Mouse (Mus musculus) liver, postnatal 0 days (tissue): ENCODE results near the gene Ovol2. TPM values are rescaled to one million over a fixed set of nuclear protein-coding genes. Genes with fewer than 3 reads are reported as not detected.
"Not testable (repeated sequence)": the region's sequence is repeated elsewhere in the genome, so short reads cannot be mapped to it uniquely, and the experiment has no call there.

Source experiments
- ATAC-seq: fragments of 200-750 bp; cut with Nextera tagmentation; 2 replicates; pipeline ENCODE4 v1.8.0; 2017; ENCODE audit warnings: mild to moderate bottlenecking, moderate library complexity
- DNase-seq: peaks from one replicate; pipeline ENCODE4 v3.0.0-alpha.2; 2016
- H3K27ac ChIP-seq: fragments of 300-500 bp; sonication (generic); 2 replicates; pipeline ENCODE4 v1.5.1; 2014; ENCODE audit warnings: antibody characterized with exemption, moderate library complexity, mild to moderate bottlenecking, low read depth
- H3K27me3 ChIP-seq: fragments of 300-500 bp; sonication (generic); 2 replicates; pipeline ENCODE4 v1.6.1; 2014; ENCODE audit warnings: low read length, control low read depth, mixed read lengths; ENCODE audit not compliant: insufficient read depth
- H3K36me3 ChIP-seq: fragments of 300-500 bp; sonication (generic); replicated peaks from 2 replicates; pipeline ENCODE4 v1.6.1; 2014; ENCODE audit warnings: mild to moderate bottlenecking, control low read depth, low read length, moderate library complexity, mixed read lengths; ENCODE audit not compliant: insufficient read depth
- H3K4me1 ChIP-seq: fragments of 300-500 bp; sonication (generic); 2 replicates; pipeline ENCODE4 v1.6.1; 2014; ENCODE audit warnings: antibody characterized with exemption, mild to moderate bottlenecking, control low read depth; ENCODE audit not compliant: insufficient read depth
- H3K4me2 ChIP-seq: fragments of 300-500 bp; sonication (generic); 2 replicates; pipeline ENCODE4 v1.6.1; 2014; ENCODE audit warnings: low read depth, mild to moderate bottlenecking, low read length, moderate library complexity, mixed read lengths
- H3K4me3 ChIP-seq: fragments of 300-500 bp; sonication (generic); 2 replicates; pipeline ENCODE4 v1.5.1; 2014; ENCODE audit warnings: low read depth, low read length
- H3K9ac ChIP-seq: fragments of 300-500 bp; sonication (generic); replicated peaks from 2 replicates; pipeline ENCODE4 v1.6.1; 2014; ENCODE audit warnings: mild to moderate bottlenecking, moderate library complexity
- H3K9me3 ChIP-seq: fragments of 300-500 bp; sonication (generic); 2 replicates; pipeline ENCODE4 v1.6.1; 2016; ENCODE audit warnings: mild to moderate bottlenecking, control low read depth, low read length, mixed read lengths
- CTCF ChIP-seq: sonication (generic); IDR thresholded peaks from 2 replicates; pipeline ENCODE4 v1.5.1; 2016; ENCODE audit warnings: antibody characterized with exemption, low read depth
- EP300 ChIP-seq: IDR thresholded peaks from 2 replicates; pipeline ENCODE4 v1.6.1; 2016; ENCODE audit warnings: antibody characterized with exemption, low read depth, mild to moderate bottlenecking
- WGBS: fragments of 180-500 bp; shearing (Covaris S2); extraction: QIAGEN DNeasy Blood & Tissue Kit; methylation state at CpG from one replicate; pipeline ENCODE4 v1.1.7; 2014; ENCODE audit not compliant: insufficient replicate concordance; 5-methylcytosine and 5-hydroxymethylcytosine counted together
- polyA plus RNA-seq: library from polyadenylated mRNA; unstranded; fragments of >200 nt; fragmentation: Nextera tagmentation; extraction: Ambion mirVana; gene quantifications from 2 replicates; pipeline ENCODE4 v1.2.1, GENCODE M21; 2015

The Ovol2 gene
- polyA plus RNA-seq, 1 experiment from 2014 or later = 0.25 TPM

DNA sequence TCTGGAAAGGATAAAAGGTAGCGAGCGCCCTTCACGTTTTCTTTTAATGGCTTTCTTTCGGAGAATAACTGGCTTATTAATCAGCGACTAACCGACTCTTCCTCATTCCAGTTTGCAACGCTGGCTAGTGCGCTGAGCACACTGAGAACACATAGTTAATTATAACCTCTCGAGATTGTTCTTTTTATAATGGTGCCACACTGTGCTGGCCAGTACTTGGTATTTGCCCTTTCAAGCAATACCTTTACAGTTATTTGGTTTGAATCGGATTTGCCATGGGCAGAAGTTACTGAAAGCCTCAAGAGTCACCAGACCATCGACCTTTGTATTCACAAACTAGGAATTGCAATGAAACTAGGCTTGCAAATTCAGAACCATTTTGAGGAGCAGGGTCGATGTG lies 37.6 kb upstream of the Ovol2 start:
- DNase-seq (no peak), ATAC-seq (no peak)
- no peak for TF ChIP-seq EP300
- TF ChIP-seq CTCF = no peak
- under 1% methylated on average over 12 of the region's 12 CpGs for WGBS
- H3K27ac ChIP-seq = peak overlapping the region; percentile 94
- no peaks in the 10 kb centered on the region for H3K27me3 ChIP-seq
- no peaks in the 10 kb centered on the region for H3K9me3 ChIP-seq
- peaks cover 16% of the 10 kb centered on the region; the same call in 1 of the 2 replicates for H3K4me1 ChIP-seq
- H3K9ac ChIP-seq = peak overlapping the region; percentile 83
- peaks cover 13% of the 10 kb centered on the region for H3K36me3 ChIP-seq
- H3K4me3 ChIP-seq = peak overlapping the region; percentile 93
- H3K4me2 ChIP-seq = peak overlapping the region; percentile 84

DNA sequence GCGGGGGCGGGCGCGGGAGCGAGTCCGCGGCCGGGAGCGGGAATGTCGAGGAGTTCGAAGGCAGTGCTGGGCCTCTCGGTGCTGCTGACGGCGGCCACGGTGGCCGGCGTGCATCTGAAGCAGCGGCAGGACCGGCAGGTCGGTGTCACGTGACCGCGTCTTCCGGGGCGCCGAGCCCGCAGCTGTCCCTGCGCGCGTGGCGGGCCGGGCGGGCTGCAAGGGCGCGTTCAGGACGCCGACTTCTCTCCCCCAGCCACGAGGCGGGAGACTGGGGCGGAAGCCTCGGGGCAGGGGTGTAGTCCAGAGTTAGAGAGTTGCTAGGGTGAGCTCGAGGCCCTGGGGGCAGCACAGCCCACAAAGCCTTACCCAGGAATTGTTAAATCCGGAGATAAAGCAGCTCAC lies 37.1 kb upstream of the Ovol2 start:
- H3K4me3 ChIP-seq = peak overlapping the region; percentile 93
- peaks cover 9% of the 10 kb centered on the region for H3K36me3 ChIP-seq
- DNase-seq (no peak), ATAC-seq (peak; percentile 85)
- peak overlapping the region; percentile 94 for H3K27ac ChIP-seq
- TF ChIP-seq EP300 (no peak), CTCF (no peak)
- H3K9me3 ChIP-seq = no peaks in the 10 kb centered on the region
- H3K4me2 ChIP-seq = peak overlapping the region; percentile 84
- peak overlapping the region; percentile 83 for H3K9ac ChIP-seq
- H3K27me3 ChIP-seq = no peaks in the 10 kb centered on the region
- under 1% methylated on average over 39 of the region's 43 CpGs for WGBS
- H3K4me1 ChIP-seq = peaks cover 16% of the 10 kb centered on the region; the same call in 1 of the 2 replicates

DNA sequence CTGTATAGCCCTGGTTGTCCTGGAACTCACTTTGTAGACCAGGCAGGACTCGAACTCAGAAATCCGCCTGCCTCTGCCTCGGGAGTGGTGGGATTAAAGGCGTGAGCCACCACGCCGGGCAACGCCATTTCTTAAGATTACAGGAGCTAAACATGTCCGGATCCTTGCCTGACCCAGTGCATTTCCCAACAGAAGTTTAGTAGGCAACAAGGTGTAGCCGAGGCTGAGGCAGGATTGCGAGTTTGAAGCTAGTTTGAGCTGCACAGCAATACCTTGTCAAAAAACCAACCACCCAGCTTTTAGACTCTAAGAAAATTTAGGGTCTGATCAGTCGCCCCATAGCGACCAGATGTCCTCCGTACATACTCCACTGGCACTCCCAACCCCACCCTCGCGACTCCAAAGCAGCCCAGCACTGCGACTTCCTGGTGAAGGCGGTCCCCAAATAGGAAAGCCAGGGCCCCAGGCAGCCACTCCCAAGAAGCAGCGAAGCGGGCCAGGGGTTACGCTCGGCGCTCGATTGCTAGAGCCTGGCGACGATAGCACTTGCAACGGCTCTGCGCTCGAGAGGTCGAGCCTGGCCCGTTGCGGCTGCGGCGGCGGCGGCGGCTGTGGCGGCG lies 36.6 kb upstream of the Ovol2 start, which contains the start of the genes Kat14 and Pet117:
Gene Kat14 (plus strand): TSS at position 584 of the 620 bp plus-strand sequence.
Gene Pet117 (plus strand): TSS at position 597 of the 620 bp plus-strand sequence.
- peak; percentile 96 for DNase-seq
- WGBS = 4% methylated on average over 38 of the region's 38 CpGs

DNA sequence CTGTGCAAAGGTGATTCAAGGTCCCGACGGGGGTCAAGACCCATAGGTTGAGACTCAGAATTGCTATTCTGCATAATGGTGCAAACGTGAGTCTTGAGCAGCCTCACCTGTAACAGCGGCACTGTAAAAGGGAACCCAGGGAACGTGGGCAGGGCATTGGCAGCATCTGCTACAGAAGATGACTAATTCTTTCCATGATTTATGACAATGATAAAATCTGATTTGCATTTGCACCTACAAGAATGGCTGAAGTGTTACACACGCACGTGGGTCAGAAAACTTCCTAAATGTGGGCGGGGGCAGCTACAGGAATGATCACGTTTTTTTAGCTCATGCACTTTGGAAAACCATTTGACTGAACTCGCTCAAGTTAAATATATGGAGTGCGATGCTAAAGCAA lies 20.9 kb upstream of the Ovol2 start:
- H3K36me3 ChIP-seq = no peaks in the 10 kb centered on the region
- H3K4me3 ChIP-seq = no peak overlapping the region
- H3K4me2 ChIP-seq = no peak overlapping the region
- no peaks in the 10 kb centered on the region for H3K9me3 ChIP-seq
- 82% methylated on average over 11 of the region's 11 CpGs for WGBS
- ATAC-seq = no peak
- no peaks in the 10 kb centered on the region for H3K27me3 ChIP-seq
- DNase-seq = no peak
- no peak overlapping the region for H3K9ac ChIP-seq
- TF ChIP-seq CTCF (no peak), EP300 (no peak)
- no peaks in the 10 kb centered on the region for H3K4me1 ChIP-seq
- no peak overlapping the region for H3K27ac ChIP-seq

More for the DNA sequence above, 36.6 kb upstream of the Ovol2 start, which contains the start of the genes Kat14 and Pet117:
- Histone ChIP-seq H3K4me1 (peaks cover 16% of the 10 kb centered on the region; the same call in 1 of the 2 replicates), H3K9me3 (no peaks in the 10 kb centered on the region), H3K4me2 (peak within 1 kb of the TSS; percentile 84), H3K9ac (peak within 1 kb of the TSS; percentile 83), H3K4me3 (peak within 1 kb of the TSS; percentile 93), H3K27me3 (no peaks in the 10 kb centered on the region), H3K36me3 (peaks cover 5% of the 10 kb centered on the region), H3K27ac (peak within 1 kb of the TSS; percentile 94)
- peak; percentile 97 for ATAC-seq
- TF ChIP-seq EP300 (no peak), CTCF (no peak)

DNA sequence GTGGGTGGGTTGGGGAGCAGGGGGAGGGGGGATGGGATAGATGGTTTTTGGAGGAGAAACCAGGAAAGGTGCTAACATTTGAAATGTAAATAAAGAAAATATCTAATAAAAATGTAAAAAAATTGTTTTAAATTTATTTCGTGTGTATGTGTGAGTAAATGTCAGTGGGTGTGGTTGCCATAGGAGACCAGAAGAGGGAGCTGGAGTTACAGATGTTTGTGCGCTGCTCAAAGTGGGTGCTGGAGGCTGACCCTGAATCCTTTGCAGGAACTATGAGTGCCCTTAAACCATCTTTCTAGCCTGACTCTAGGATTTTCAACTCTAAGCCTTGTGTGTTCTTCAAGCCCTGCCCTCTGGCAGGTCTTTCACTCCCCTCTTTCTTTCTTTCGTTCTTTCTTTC lies 16.6 kb upstream of the Ovol2 start:
- DNase-seq = no peak
- H3K4me3 ChIP-seq = no peak overlapping the region
- H3K4me2 ChIP-seq = no peak overlapping the region
- H3K9ac ChIP-seq = no peak overlapping the region
- TF ChIP-seq EP300 (no peak), CTCF (peak; percentile 53)
- H3K4me1 ChIP-seq = no peaks in the 10 kb centered on the region
- no peaks in the 10 kb centered on the region for H3K27me3 ChIP-seq
- no peak overlapping the region for H3K27ac ChIP-seq
- WGBS = 59% methylated on average over 3 of the region's 3 CpGs
- no peaks in the 10 kb centered on the region for H3K9me3 ChIP-seq
- H3K36me3 ChIP-seq = no peaks in the 10 kb centered on the region
- ATAC-seq = no peak

DNA sequence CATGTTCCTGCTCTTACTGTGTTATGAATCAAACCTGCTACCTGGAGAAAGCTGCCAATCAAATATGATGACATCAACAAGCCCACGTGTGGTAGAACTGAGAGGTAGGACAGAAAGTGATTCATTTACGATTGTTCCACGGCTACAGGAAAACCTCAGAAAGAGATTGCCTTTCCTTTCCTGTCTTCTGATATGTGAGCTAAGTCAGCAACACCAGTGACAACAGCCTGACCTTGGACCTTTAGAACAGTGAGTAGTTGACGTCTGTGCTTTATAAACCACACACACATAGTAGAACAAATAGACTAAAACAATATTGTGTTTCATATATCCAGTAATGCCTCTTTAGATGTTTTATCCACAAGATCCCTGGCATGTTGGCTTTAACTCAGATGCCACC lies 11.2 kb upstream of the Ovol2 start:
- no peaks in the 10 kb centered on the region for H3K4me1 ChIP-seq
- TF ChIP-seq CTCF (no peak), EP300 (no peak)
- H3K27me3 ChIP-seq = no peaks in the 10 kb centered on the region
- no peak overlapping the region for H3K4me2 ChIP-seq
- 23% methylated on average over 4 of the region's 4 CpGs for WGBS
- H3K4me3 ChIP-seq = no peak overlapping the region
- no peak overlapping the region for H3K27ac ChIP-seq
- DNase-seq = no peak
- no peaks in the 10 kb centered on the region for H3K36me3 ChIP-seq
- no peak for ATAC-seq
- no peaks in the 10 kb centered on the region for H3K9me3 ChIP-seq
- no peak overlapping the region for H3K9ac ChIP-seq

DNA sequence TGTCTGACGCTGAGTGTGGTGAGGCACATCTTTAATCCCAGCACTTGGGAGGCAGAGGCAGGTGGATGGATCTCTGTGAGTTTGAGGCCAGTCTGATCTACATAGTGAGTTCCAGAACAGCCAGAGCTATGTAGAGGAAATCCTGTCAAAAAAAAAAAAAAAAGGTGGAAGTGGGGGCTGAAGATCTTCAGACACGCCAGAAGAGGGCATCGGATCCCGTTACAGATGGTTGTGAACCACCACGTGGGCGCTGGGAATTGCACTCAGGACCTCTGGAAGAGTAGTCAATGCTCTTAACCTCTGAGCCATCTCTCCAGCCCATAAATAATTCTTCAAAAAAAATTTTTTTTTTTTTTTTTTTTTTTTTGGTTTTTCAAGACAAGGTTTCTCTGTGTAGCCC lies 6.2 kb upstream of the Ovol2 start:
- peaks cover 17% of the 10 kb centered on the region for H3K27me3 ChIP-seq
- not testable (repeated sequence) for ATAC-seq, H3K4me2 ChIP-seq, H3K27ac ChIP-seq, H3K4me1 ChIP-seq, H3K9me3 ChIP-seq, H3K4me3 ChIP-seq, H3K9ac ChIP-seq, H3K36me3 ChIP-seq, DNase-seq
- WGBS = 69% methylated on average over 6 of the region's 6 CpGs
